Mouse (Mus musculus) forebrain, embryonic 11.5 days (tissue): Measurements from ENCODE around the gene Tanc1. TPM values are rescaled to one million over a fixed set of nuclear protein-coding genes. Genes with fewer than 3 reads are reported as not detected.
A peak's percentile ranks its signal among the peaks of the same experiment; 100 is the strongest.

Experiments used
- ATAC-seq: fragments of 200-750 bp; cut with Nextera tagmentation; replicated peaks from 2 replicates; pipeline ENCODE4 v1.8.0; 2017; ENCODE audit warnings: moderate TSS enrichment; ENCODE audit not compliant: low FRiP score
- DNase-seq: peaks from one replicate; pipeline ENCODE4 v3.0.0-alpha.2; 2017; ENCODE audit warnings: low spot score
- H3K27ac ChIP-seq: fragments of 300-500 bp; sonication (generic); 2 replicates; pipeline ENCODE4 v1.5.1; 2014; ENCODE audit warnings: low read depth, low read length
- H3K27me3 ChIP-seq: fragments of 300-500 bp; sonication (generic); 2 replicates; pipeline ENCODE4 v1.6.1; 2014; ENCODE audit warnings: mild to moderate bottlenecking, low read length, mixed read lengths; ENCODE audit not compliant: control insufficient read depth, insufficient read depth
- H3K36me3 ChIP-seq: fragments of 300-500 bp; sonication (generic); 2 replicates; pipeline ENCODE4 v1.6.1; 2014; ENCODE audit warnings: mild to moderate bottlenecking, low read length, moderate library complexity, mixed read lengths; ENCODE audit not compliant: control insufficient read depth, insufficient read depth
- H3K4me1 ChIP-seq: fragments of 300-500 bp; sonication (generic); replicated peaks from 2 replicates; pipeline ENCODE4 v1.6.1; 2014; ENCODE audit warnings: low read length, mixed read lengths; ENCODE audit not compliant: control insufficient read depth, insufficient read depth
- H3K4me2 ChIP-seq: fragments of 300-500 bp; sonication (generic); 2 replicates; pipeline ENCODE4 v1.6.1; 2014; ENCODE audit warnings: low read depth, mild to moderate bottlenecking, low read length, moderate library complexity, mixed read lengths; ENCODE audit not compliant: severe bottlenecking
- H3K4me3 ChIP-seq: fragments of 300-500 bp; sonication (generic); 2 replicates; pipeline ENCODE4 v1.5.1; 2014; ENCODE audit warnings: low read depth, low read length
- H3K9ac ChIP-seq: fragments of 300-500 bp; sonication (generic); 2 replicates; pipeline ENCODE4 v1.6.1; 2014; ENCODE audit warnings: low read length
- H3K9me3 ChIP-seq: fragments of 300-500 bp; sonication (generic); 2 replicates; pipeline ENCODE4 v1.6.1; 2016; ENCODE audit warnings: low read length, mixed read lengths; ENCODE audit not compliant: control insufficient read depth
- WGBS: fragments of 180-500 bp; shearing (Covaris S2); extraction: QIAGEN DNeasy Blood & Tissue Kit; methylation state at CpG from one replicate; pipeline ENCODE4 v1.1.7; 2014; 5-methylcytosine and 5-hydroxymethylcytosine counted together
- polyA plus RNA-seq: library from polyadenylated mRNA; unstranded; fragments of >200 nt; fragmentation: Nextera tagmentation; extraction: Ambion mirVana; gene quantifications from 2 replicates; pipeline ENCODE4 v1.2.1, GENCODE M21; 2014

Gene Tanc1
- polyA plus RNA-seq, 1 experiment from 2014 or later = 22.7 TPM

DNA sequence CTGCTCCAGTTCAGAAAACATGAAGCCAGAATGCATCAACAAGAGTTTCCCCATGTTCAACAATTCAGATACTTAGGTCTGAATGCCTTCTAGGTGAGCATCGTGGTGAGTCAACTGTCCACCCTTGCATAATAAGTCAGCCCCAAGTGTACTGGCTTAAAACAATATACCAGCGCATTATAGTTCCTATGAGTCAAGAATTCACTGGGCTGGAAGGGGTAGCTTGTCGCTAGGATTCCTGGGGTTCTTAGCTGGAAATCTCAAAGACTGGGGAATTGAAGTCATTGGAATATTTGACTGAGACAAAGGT is 23.8 kb upstream of the Tanc1 start:
- H3K27me3 ChIP-seq = no peaks in the 10 kb centered on the region
- WGBS = 63% methylated on average over 3 of the region's 3 CpGs
- H3K4me1 ChIP-seq = no peaks in the 10 kb centered on the region
- H3K4me2 ChIP-seq = no peak overlapping the region
- ATAC-seq (no peak), DNase-seq (no peak)
- no peaks in the 10 kb centered on the region for H3K9me3 ChIP-seq
- no peaks in the 10 kb centered on the region for H3K36me3 ChIP-seq
- no peak overlapping the region for H3K9ac ChIP-seq
- H3K27ac ChIP-seq = no peak overlapping the region
- no peak overlapping the region for H3K4me3 ChIP-seq

GRCm38 (mm10) chr2:59593341-59593902 is 18.4 kb upstream of the Tanc1 start:
- Histone ChIP-seq H3K4me3 (no peak overlapping the region), H3K4me1 (no peaks in the 10 kb centered on the region), H3K27me3 (no peaks in the 10 kb centered on the region), H3K27ac (no peak overlapping the region), H3K36me3 (no peaks in the 10 kb centered on the region), H3K4me2 (no peak overlapping the region), H3K9me3 (no peaks in the 10 kb centered on the region), H3K9ac (no peak overlapping the region)
- DNase-seq (no peak), ATAC-seq (no peak)
- WGBS = 57% methylated on average over 7 of the region's 7 CpGs

- H3K27ac ChIP-seq = no peak overlapping the region
Observed at GRCm38 (mm10) chr2:59594095-59594494, 17.7 kb upstream of the Tanc1 start.

DNA sequence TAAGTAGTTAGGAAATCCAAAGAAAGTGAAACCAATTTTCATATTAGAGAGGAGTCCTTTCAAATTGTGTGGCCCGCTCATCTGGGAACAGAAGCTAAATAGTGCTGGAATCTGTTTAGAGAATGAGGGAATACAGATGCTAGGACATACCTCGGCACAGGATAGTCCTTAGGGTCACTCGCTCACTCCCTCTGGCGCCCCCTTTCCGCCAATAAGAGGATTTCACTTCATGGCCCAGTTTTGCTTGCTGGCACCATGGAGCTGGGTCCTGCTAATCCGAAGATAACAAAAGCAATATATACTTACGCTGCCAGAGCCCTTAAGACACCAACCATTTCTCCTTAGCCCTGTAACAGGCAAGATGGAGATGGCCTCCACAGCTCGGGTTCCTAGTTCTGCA is 15.3 kb upstream of the Tanc1 start:
- 63% methylated on average over 8 of the region's 8 CpGs for WGBS
- no peak overlapping the region for H3K4me3 ChIP-seq
- H3K9me3 ChIP-seq = no peaks in the 10 kb centered on the region
- no peak overlapping the region for H3K27ac ChIP-seq
- peaks cover 4% of the 10 kb centered on the region for H3K4me1 ChIP-seq
- DNase-seq (no peak), ATAC-seq (no peak)
- no peak overlapping the region for H3K4me2 ChIP-seq
- H3K9ac ChIP-seq = no peak overlapping the region
- no peaks in the 10 kb centered on the region for H3K27me3 ChIP-seq
- no peaks in the 10 kb centered on the region for H3K36me3 ChIP-seq

More at GRCm38 (mm10) chr2:59594095-59594494, 17.7 kb upstream of the Tanc1 start:
- Histone ChIP-seq H3K4me3 (no peak overlapping the region), H3K36me3 (no peaks in the 10 kb centered on the region), H3K9ac (no peak overlapping the region), H3K9me3 (no peaks in the 10 kb centered on the region), H3K4me2 (no peak overlapping the region), H3K27me3 (no peaks in the 10 kb centered on the region), H3K4me1 (no peaks in the 10 kb centered on the region)
- no peak for ATAC-seq
- no peak for DNase-seq
- WGBS = 59% methylated on average over 6 of the region's 6 CpGs

GRCm38 (mm10) chr2:59598286-59598685 is 13.6 kb upstream of the Tanc1 start:
- H3K36me3 ChIP-seq = no peaks in the 10 kb centered on the region
- no peaks in the 10 kb centered on the region for H3K9me3 ChIP-seq
- peaks cover 4% of the 10 kb centered on the region for H3K4me1 ChIP-seq
- H3K9ac ChIP-seq = no peak overlapping the region
- no peak overlapping the region for H3K4me3 ChIP-seq
- H3K27ac ChIP-seq = no peak overlapping the region
- 90% methylated on average over 6 of the region's 6 CpGs for WGBS
- no peak for DNase-seq
- H3K4me2 ChIP-seq = no peak overlapping the region
- no peak for ATAC-seq
- no peaks in the 10 kb centered on the region for H3K27me3 ChIP-seq

- H3K9me3 ChIP-seq = no peaks in the 10 kb centered on the region
- WGBS = 26% methylated on average over 4 of the region's 4 CpGs
- no peak for DNase-seq
Observed at GRCm38 (mm10) chr2:59598894-59599293, 12.9 kb upstream of the Tanc1 start.

DNA sequence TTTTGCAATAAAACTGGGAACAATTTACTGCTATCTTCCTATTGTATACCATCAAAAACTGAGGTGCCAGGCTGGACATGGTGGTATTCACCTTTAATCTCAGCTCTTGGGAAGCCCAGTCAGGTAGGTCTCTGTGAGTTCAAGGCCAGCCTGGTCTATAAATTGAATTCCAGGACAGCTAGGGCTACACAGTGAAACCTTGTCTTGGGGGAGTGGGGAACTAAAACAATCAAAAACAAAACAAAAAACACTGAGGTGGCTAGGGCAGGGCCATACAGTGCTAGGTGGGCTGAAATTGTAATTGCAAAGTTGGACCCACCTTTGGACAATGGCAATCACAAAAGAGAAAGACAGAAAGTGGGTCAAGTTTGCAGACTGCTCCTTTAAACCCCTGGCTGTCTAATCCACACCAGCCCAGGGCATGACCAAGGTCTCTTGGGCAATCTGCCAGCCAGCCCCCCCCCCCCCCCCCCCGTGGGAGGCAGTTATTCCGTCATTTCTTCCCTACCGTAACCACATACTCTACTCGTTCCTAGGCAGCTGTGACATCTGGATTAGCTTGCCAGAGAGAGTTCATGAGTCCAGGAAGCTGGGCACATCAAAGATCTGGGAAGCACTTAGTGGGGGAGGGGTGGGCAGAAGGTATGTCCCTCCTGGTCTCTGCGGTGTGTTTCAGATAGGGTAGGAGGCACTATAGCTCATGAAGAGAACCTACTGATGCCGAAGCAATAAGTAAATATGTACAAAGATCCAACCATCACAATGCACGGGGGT is 12.3 kb upstream of the Tanc1 start:
- Histone ChIP-seq H3K36me3 (no peaks in the 10 kb centered on the region), H3K27me3 (no peaks in the 10 kb centered on the region), H3K4me3 (no peak overlapping the region), H3K9ac (no peak overlapping the region), H3K27ac (no peak overlapping the region), H3K9me3 (no peaks in the 10 kb centered on the region), H3K4me1 (peaks cover 4% of the 10 kb centered on the region), H3K4me2 (no peak overlapping the region)
- peak; percentile 73 for ATAC-seq
- DNase-seq = peak; percentile 76
- WGBS = 31% methylated on average over 7 of the region's 7 CpGs

More at GRCm38 (mm10) chr2:59598894-59599293, 12.9 kb upstream of the Tanc1 start:
- Histone ChIP-seq H3K4me1 (peaks cover 4% of the 10 kb centered on the region), H3K27ac (no peak overlapping the region), H3K9ac (no peak overlapping the region), H3K36me3 (no peaks in the 10 kb centered on the region), H3K4me3 (no peak overlapping the region), H3K4me2 (no peak overlapping the region), H3K27me3 (no peaks in the 10 kb centered on the region)
- no peak for ATAC-seq

GRCm38 (mm10) chr2:59600123-59600840 is 11.6 kb upstream of the Tanc1 start:
- Histone ChIP-seq H3K4me2 (no peak overlapping the region), H3K36me3 (no peaks in the 10 kb centered on the region), H3K9ac (no peak overlapping the region), H3K27me3 (no peaks in the 10 kb centered on the region), H3K9me3 (no peaks in the 10 kb centered on the region), H3K27ac (no peak overlapping the region), H3K4me1 (peaks cover 4% of the 10 kb centered on the region), H3K4me3 (no peak overlapping the region)
- ATAC-seq = peak; percentile 45; the same call in 1 of the 2 replicates
- WGBS = 56% methylated on average over 19 of the region's 19 CpGs
- DNase-seq = no peak
